Mouse (Mus musculus) MEL (cell line): ENCODE measurements around the gene Clint1. TPM values are rescaled to one million over a fixed set of nuclear protein-coding genes. Genes with fewer than 3 reads are reported as not detected.

Experiments used
- DNase-seq: peaks from one replicate; pipeline ENCODE4 v3.0.0; 2011; ENCODE audit warnings: low read depth, low spot score
- H3K27ac ChIP-seq: 2 replicates; pipeline ENCODE4 v1.5.1; 2012; ENCODE audit warnings: low read depth, mild to moderate bottlenecking, control low read depth, low read length, moderate library complexity; ENCODE audit not compliant: control insufficient read depth
- H3K27me3 ChIP-seq, 2 experiments: fragments of 150-350 bp in 1 of 2; sonication (generic) in 1 of 2; 2 replicates each; pipeline ENCODE4 v1.6.1; 2012; ENCODE audit warnings: low read length in 2 of 2, mild to moderate bottlenecking in 2 of 2, improper control_type of control experiment in 1 of 2, moderate library complexity in 1 of 2; ENCODE audit not compliant: insufficient read depth in 2 of 2, control insufficient read depth in 1 of 2
- H3K36me3 ChIP-seq, 2 experiments: 2 replicates each; pipeline ENCODE4 v1.6.1; 2012 to 2014; ENCODE audit warnings: low read length in 2 of 2, improper control_type of control experiment in 1 of 2, inconsistent platforms in 1 of 2, mild to moderate bottlenecking in 1 of 2; ENCODE audit not compliant: insufficient read depth in 2 of 2, control insufficient read depth in 1 of 2
- H3K4me1 ChIP-seq, 2 experiments: fragments of 150-350 bp in 1 of 2; sonication (generic) in 1 of 2; 2 replicates each; pipeline ENCODE4 v1.6.1; 2012; ENCODE audit warnings: low read length in 2 of 2, improper control_type of control experiment in 1 of 2, mild to moderate bottlenecking in 1 of 2; ENCODE audit not compliant: insufficient read depth in 2 of 2, control insufficient read depth in 1 of 2
- H3K4me3 ChIP-seq, 2 experiments: fragments of 150-350 bp in 1 of 2; sonication (generic) in 1 of 2; 2 replicates each; pipeline ENCODE4 v1.5.1; 2012; ENCODE audit warnings: low read depth in 2 of 2, low read length in 2 of 2, mild to moderate bottlenecking in 2 of 2, moderate library complexity in 2 of 2, control low read depth in 1 of 2, improper control_type of control experiment in 1 of 2; ENCODE audit not compliant: control insufficient read depth in 1 of 2, insufficient read depth in 1 of 2
- H3K79me2 ChIP-seq: 2 replicates; pipeline ENCODE4 v1.6.1; 2012; ENCODE audit warnings: mild to moderate bottlenecking, low read length, moderate library complexity; ENCODE audit not compliant: control insufficient read depth, poor library complexity, insufficient read depth
- H3K9ac ChIP-seq: 2 replicates; pipeline ENCODE4 v1.6.1; 2012; ENCODE audit warnings: low read depth, mild to moderate bottlenecking, control low read depth, low read length, moderate library complexity; ENCODE audit not compliant: control insufficient read depth, poor library complexity, severe bottlenecking
- H3K9me3 ChIP-seq: fragments of 150-350 bp; sonication (generic); replicated peaks from 2 replicates; pipeline ENCODE4 v1.6.1; 2012; ENCODE audit warnings: mild to moderate bottlenecking, low read length, improper control_type of control experiment, moderate library complexity; ENCODE audit not compliant: insufficient read depth
- BHLHE40 ChIP-seq: IDR thresholded peaks from 2 replicates; pipeline ENCODE4 v1.6.1; 2012; ENCODE audit warnings: low read depth, mild to moderate bottlenecking, inconsistent platforms, low read length, improper control_type of control experiment, borderline replicate concordance
- CHD1 ChIP-seq: IDR thresholded peaks from 2 replicates; pipeline ENCODE4 v1.6.1; 2012; ENCODE audit warnings: low read depth, mild to moderate bottlenecking, inconsistent platforms, low read length, improper control_type of control experiment
- CHD2 ChIP-seq: IDR thresholded peaks from 2 replicates; pipeline ENCODE4 v1.6.1; 2011; ENCODE audit warnings: low read length, improper control_type of control experiment
- E2F4 ChIP-seq: IDR thresholded peaks from 2 replicates; pipeline ENCODE4 v1.6.1; 2011; ENCODE audit warnings: low read depth, low read length, improper control_type of control experiment, borderline replicate concordance
- ELF1 ChIP-seq: IDR thresholded peaks from 2 replicates; pipeline ENCODE4 v1.6.1; 2014; ENCODE audit warnings: low read depth, mild to moderate bottlenecking, inconsistent platforms, low read length, improper control_type of control experiment, moderate library complexity
- ETS1 ChIP-seq: IDR thresholded peaks from 2 replicates; pipeline ENCODE4 v1.6.1; 2012; ENCODE audit warnings: low read depth, mild to moderate bottlenecking, inconsistent platforms, low read length, improper control_type of control experiment, moderate library complexity
- GABPA ChIP-seq: IDR thresholded peaks from 2 replicates; pipeline ENCODE4 v1.6.1; 2012; ENCODE audit warnings: low read depth, mild to moderate bottlenecking, inconsistent platforms, low read length, improper control_type of control experiment, moderate library complexity
- GATA1 ChIP-seq: IDR thresholded peaks from 2 replicates; pipeline ENCODE4 v1.6.1; 2011; ENCODE audit warnings: low read depth, low read length, improper control_type of control experiment
- JUND ChIP-seq: IDR thresholded peaks from 2 replicates; pipeline ENCODE4 v1.6.1; 2011; ENCODE audit warnings: low read depth, mild to moderate bottlenecking, improper control_type of control experiment, low read length
- MAFK ChIP-seq: IDR thresholded peaks from 2 replicates; pipeline ENCODE4 v1.6.1; 2011; ENCODE audit warnings: low read depth, mild to moderate bottlenecking, low read length, improper control_type of control experiment, borderline replicate concordance
- MAX ChIP-seq: IDR thresholded peaks from 2 replicates; pipeline ENCODE4 v1.6.1; 2011; ENCODE audit warnings: low read length, improper control_type of control experiment
- MEF2A ChIP-seq: IDR thresholded peaks from 2 replicates; pipeline ENCODE4 v1.6.1; 2014; ENCODE audit warnings: low read depth, mild to moderate bottlenecking, inconsistent platforms, low read length, improper control_type of control experiment; ENCODE audit not compliant: poor library complexity, insufficient replicate concordance, severe bottlenecking; ENCODE audit errors: extremely low read depth
- MXI1 ChIP-seq: IDR thresholded peaks from 2 replicates; pipeline ENCODE4 v1.6.1; 2011; ENCODE audit warnings: mild to moderate bottlenecking, low read depth, low read length, improper control_type of control experiment
- MYC ChIP-seq: IDR thresholded peaks from 2 replicates; pipeline ENCODE4 v1.6.1; 2011; ENCODE audit warnings: low read depth, mild to moderate bottlenecking, low read length, improper control_type of control experiment, moderate library complexity
- NRF1 ChIP-seq: IDR thresholded peaks from 2 replicates; pipeline ENCODE4 v1.6.1; 2014; ENCODE audit warnings: low read depth, mild to moderate bottlenecking, inconsistent platforms, low read length, improper control_type of control experiment, moderate library complexity; ENCODE audit not compliant: poor library complexity, insufficient read depth, severe bottlenecking
- POLR2AphosphoS2 ChIP-seq: IDR thresholded peaks from 2 replicates; pipeline ENCODE4 v1.6.1; 2011; ENCODE audit warnings: low read length, improper control_type of control experiment
- POLR2AphosphoS5 ChIP-seq: IDR thresholded peaks from 2 replicates; pipeline ENCODE4 v1.6.1; 2012; ENCODE audit warnings: low read depth, borderline replicate concordance, mild to moderate bottlenecking, inconsistent platforms, low read length, moderate library complexity, mixed read lengths
- RAD21 ChIP-seq: IDR thresholded peaks from 2 replicates; pipeline ENCODE4 v1.6.1; 2011; ENCODE audit warnings: mild to moderate bottlenecking, low read depth, low read length, improper control_type of control experiment
- RCOR1 ChIP-seq: IDR thresholded peaks from 2 replicates; pipeline ENCODE4 v1.6.1; 2012; ENCODE audit warnings: low read depth, mild to moderate bottlenecking, inconsistent platforms, low read length, improper control_type of control experiment
- SMC3 ChIP-seq: IDR thresholded peaks from 2 replicates; pipeline ENCODE4 v1.6.1; 2011; ENCODE audit warnings: low read depth, low read length, improper control_type of control experiment
- TCF12 ChIP-seq: IDR thresholded peaks from 2 replicates; pipeline ENCODE4 v1.6.1; 2014; ENCODE audit warnings: low read depth, mild to moderate bottlenecking, inconsistent platforms, low read length, improper control_type of control experiment, moderate library complexity
- UBTF ChIP-seq: IDR thresholded peaks from 2 replicates; pipeline ENCODE4 v1.6.1; 2012; ENCODE audit warnings: low read depth, mild to moderate bottlenecking, inconsistent platforms, low read length, improper control_type of control experiment, moderate library complexity, borderline replicate concordance; ENCODE audit not compliant: insufficient read depth
- USF1 ChIP-seq: IDR thresholded peaks from 2 replicates; pipeline ENCODE4 v1.6.1; 2014; ENCODE audit warnings: low read depth, mild to moderate bottlenecking, inconsistent platforms, low read length, improper control_type of control experiment, moderate library complexity
- ZKSCAN1 ChIP-seq: IDR thresholded peaks from 2 replicates; pipeline ENCODE4 v1.6.1; 2012; ENCODE audit warnings: low read depth, mild to moderate bottlenecking, inconsistent platforms, low read length, improper control_type of control experiment, moderate library complexity
- ZMIZ1 ChIP-seq: IDR thresholded peaks from 2 replicates; pipeline ENCODE4 v1.6.1; 2012; ENCODE audit warnings: low read depth, mild to moderate bottlenecking, inconsistent platforms, low read length, improper control_type of control experiment, moderate library complexity
- polyA plus RNA-seq, 2 experiments: library from polyadenylated mRNA; stranded (reverse) in 1 of 2; unstranded in 1 of 2; fragments of >175 nt in 1 of 2; fragments of >200 nt in 1 of 2; gene quantifications; 2 replicates each; pipeline versions ENCODE4 v1.2.1 to v1.2.4; 2012; ENCODE audit warnings: low replicate concordance in 2 of 2, low read depth in 1 of 2; ENCODE audit not compliant: insufficient read length in 2 of 2, insufficient read depth in 1 of 2, missing spikeins in 1 of 2
- total RNA-seq: library from RNA; depleted of rRNA; stranded (reverse); fragments of 300-350 nt; gene quantifications from 2 replicates; pipeline ENCODE4 v1.2.3, GENCODE M21; 2012

The Clint1 gene
- total and polyA plus RNA-seq, 3 experiments = 58.5 to 184 (median 102) TPM

GRCm38 (mm10) chr11:45805312-45805772 is 46.5 kb upstream of the Clint1 start (continued):
- TF ChIP-seq ELF1 (no peak), GABPA (no peak), NRF1 (no peak), MAX (peak; percentile 82; the same call in 1 of the 2 replicates), GATA1 (peak; percentile 98), JUND (peak; percentile 87), ETS1 (peak; percentile 86), BHLHE40 (peak; percentile 65; the same call in 1 of the 2 replicates), MXI1 (peak; percentile 64; the same call in 1 of the 2 replicates), RAD21 (no peak)

DNA sequence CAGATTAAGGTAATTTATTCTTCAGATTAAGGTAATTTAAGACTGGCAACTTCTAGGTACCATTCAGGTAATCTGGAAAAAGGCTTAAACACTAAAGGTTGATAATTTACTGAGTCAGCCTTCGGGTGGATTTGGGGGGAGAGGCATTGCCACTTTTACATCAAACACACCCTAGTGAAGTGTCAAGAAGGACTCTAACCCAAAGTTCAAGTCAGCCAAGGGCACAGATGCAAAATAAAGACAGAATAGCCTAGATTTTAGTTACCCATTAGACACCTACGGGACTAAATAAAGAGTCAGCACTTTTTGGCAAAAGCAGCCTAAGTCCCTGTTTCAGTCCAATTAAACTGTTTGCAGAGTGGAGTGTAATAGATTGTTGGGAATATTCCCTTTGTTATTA is 46.0 kb upstream of the Clint1 start:
- no peak for DNase-seq
- Histone ChIP-seq H3K9ac (no peak overlapping the region), H3K36me3 (peaks cover 0 to 50% of the 10 kb centered on the region in 2 experiments; a peak in 2 of 4 replicates), H3K4me1 (peaks cover 19 to 53% of the 10 kb centered on the region in 2 experiments), H3K4me3 (no peak overlapping the region), H3K79me2 (no peaks in the 10 kb centered on the region), H3K27ac (peak overlapping the region; percentile 95), H3K9me3 (no peaks in the 10 kb centered on the region), H3K27me3 (no peaks in the 10 kb centered on the region)
- TF ChIP-seq SMC3 = no peak
- peak; percentile 33; the same call in 1 of the 2 replicates for TF ChIP-seq POLR2AphosphoS2
- TF ChIP-seq ZMIZ1 = no peak
- TF ChIP-seq MXI1 = no peak
- no peak for TF ChIP-seq CHD2
- peak; percentile 76; the same call in 1 of the 2 replicates for TF ChIP-seq MAFK
- no peak for TF ChIP-seq TCF12
- peak; percentile 11; the same call in 1 of the 2 replicates for TF ChIP-seq JUND
- TF ChIP-seq MYC = no peak
- TF ChIP-seq E2F4 = no peak; the same call in 1 of the 2 replicates
- TF ChIP-seq POLR2AphosphoS5 = no peak
- no peak for TF ChIP-seq USF1
- no peak for TF ChIP-seq NRF1
- no peak for TF ChIP-seq CHD1
- TF ChIP-seq ETS1 = no peak
- TF ChIP-seq MAX = no peak
- TF ChIP-seq RCOR1 = no peak
- no peak for TF ChIP-seq UBTF
- no peak for TF ChIP-seq ZKSCAN1
- no peak for TF ChIP-seq MEF2A
